In the genomic region with DNA sequence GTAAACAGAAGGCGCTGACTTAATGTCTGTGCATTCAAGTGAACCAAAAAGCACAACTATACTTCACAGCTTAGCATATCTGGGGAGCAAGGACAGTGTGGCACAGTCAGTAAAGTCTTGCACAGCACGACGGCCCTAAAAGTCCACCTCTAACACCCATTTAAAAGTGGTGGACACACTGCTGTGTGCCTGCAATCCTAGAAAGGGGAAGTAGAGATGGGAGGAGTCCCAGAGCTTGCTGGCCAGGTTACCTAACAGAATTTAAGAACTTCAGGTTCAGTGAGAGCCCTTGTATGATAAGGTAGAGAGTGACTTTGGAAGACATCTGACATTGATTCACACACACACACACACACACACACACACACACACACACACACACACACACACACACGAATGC, we compare ENCODE assay signal across 18 mouse cellular contexts.
DNase-seq lines count a peak whose midpoint lies in the region; ATAC-seq lines count a peak whose summit lies in the region.
"Had no signal": no experiment of that assay in that cellular context is flagged by ENCODE, and none has a peak within 500 bp of the region (broad histone marks: within the 10 kb centered on the region; RNA-seq: fewer than 3 reads in every experiment).

No protein-coding gene starts in this region.

- peaks cover 22% of the 10 kb centered on the region for H3K4me1 ChIP-seq in embryonic facial prominence, embryonic 10.5 days
- H3K4me1 ChIP-seq: megakaryocyte, embryonic 14.5 days had no signal

- peak overlapping the region; percentile 62; the same call in 1 of the 2 replicates for H3K27ac ChIP-seq in embryonic facial prominence, embryonic 10.5 days (replicated peaks)

- H3K9me3 ChIP-seq in embryonic facial prominence, embryonic 10.5 days = no peaks in the 10 kb centered on the region
- H3K9me3 ChIP-seq: megakaryocyte, embryonic 14.5 days; midbrain, embryonic 15.5 days had no signal

- H3K4me3 ChIP-seq in embryonic facial prominence, embryonic 10.5 days = no peak overlapping the region
- H3K4me3 ChIP-seq: megakaryocyte, embryonic 14.5 days; midbrain, embryonic 15.5 days had no signal

- H3K27me3 ChIP-seq in embryonic facial prominence, embryonic 10.5 days (replicated peaks; ENCODE audit: low read depth, poor library complexity, severe bottlenecking) = no peaks in the 10 kb centered on the region
- H3K27me3 ChIP-seq: megakaryocyte, embryonic 14.5 days; midbrain, embryonic 15.5 days had no signal

- ATAC-seq in hematopoietic stem cell, adult 5-6 weeks (replicated peaks in 1 of 2; ENCODE audit: insufficient read depth in 1 of 2, low FRiP score in 2 of 2, low TSS enrichment in 1 of 2, low read depth in 1 of 2, poor library complexity in 2 of 2, severe bottlenecking in 2 of 2) = peak; percentile 74 to 87
- ATAC-seq in megakaryocyte, adult 5-6 weeks (ENCODE audit: poor library complexity, severe bottlenecking) = peak; percentile 97
- ATAC-seq: activated CD4-positive, CD25-positive, alpha-beta regulatory T cell, adult 4 months; lung, postnatal 0 days had no signal

- 93% methylated on average over 4 of the region's 4 CpGs for WGBS in embryonic facial prominence, embryonic 10.5 days

- H3K36me3 ChIP-seq in embryonic facial prominence, embryonic 10.5 days (replicated peaks) = no peaks in the 10 kb centered on the region
- H3K36me3 ChIP-seq: midbrain, embryonic 15.5 days had no signal

- DNase-seq in MEL-GATA-1-ER (ENCODE audit: extremely low read depth, low read depth) = peak; percentile 2
- DNase-seq in embryonic facial prominence, embryonic 10.5 days (ENCODE audit: low spot score) = no peak
- no peak for DNase-seq in adrenal gland, adult 2 months
- DNase-seq in left cerebral cortex, adult 11 months (ENCODE audit: low spot score) = no peak
- DNase-seq in layer of hippocampus, adult 8-10 months (ENCODE audit: low spot score in 2 of 2) = no peak
- DNase-seq: adrenal gland, postnatal 25 days; cerebellum, adult 18-20 months; cerebellum, postnatal 25 days; heart, postnatal 36 days; kidney, adult 11 months; liver; thymus, adult 2 months had no signal
